Mouse (Mus musculus) ES-E14 (cell line): ENCODE results near the gene Serpine2. TPM values are rescaled to one million over a fixed set of nuclear protein-coding genes. Genes with fewer than 3 reads are reported as not detected.

ENCODE experiments used
- DNase-seq: peaks from one replicate; pipeline ENCODE4 v3.0.0-alpha.2; 2013; ENCODE audit warnings: low read depth, low spot score
- H3K27ac ChIP-seq: 2 replicates; pipeline ENCODE4 v1.5.1; 2012; ENCODE audit warnings: low read depth, mild to moderate bottlenecking, low read length, moderate library complexity, mixed read lengths; ENCODE audit not compliant: poor library complexity, insufficient read depth, severe bottlenecking
- H3K36me3 ChIP-seq: 2 replicates; pipeline ENCODE4 v1.6.1; 2012; ENCODE audit warnings: mild to moderate bottlenecking, low read length, moderate library complexity, mixed read lengths; ENCODE audit not compliant: control insufficient read depth, poor library complexity, insufficient read depth, severe bottlenecking
- H3K4me1 ChIP-seq, 2 experiments: fragments of 150-350 bp in 1 of 2; sonication (generic) in 1 of 2; 2 replicates each; pipeline ENCODE4 v1.6.1; 2012; ENCODE audit warnings: low read length in 2 of 2, mild to moderate bottlenecking in 1 of 2, mixed read lengths in 1 of 2; ENCODE audit not compliant: control insufficient read depth in 2 of 2, insufficient read depth in 2 of 2, poor library complexity in 1 of 2
- H3K4me3 ChIP-seq, 2 experiments: fragments of 150-350 bp in 1 of 2; sonication (generic) in 1 of 2; 2 replicates each; pipeline ENCODE4 v1.5.1; 2012; ENCODE audit warnings: low read length in 2 of 2, low read depth in 1 of 2, mild to moderate bottlenecking in 1 of 2, mixed read lengths in 1 of 2; ENCODE audit not compliant: insufficient read depth in 1 of 2, poor library complexity in 1 of 2, severe bottlenecking in 1 of 2
- H3K9ac ChIP-seq: 2 replicates; pipeline ENCODE4 v1.6.1; 2012; ENCODE audit warnings: low read depth, mild to moderate bottlenecking, low read length, mixed read lengths; ENCODE audit not compliant: poor library complexity, insufficient read depth, severe bottlenecking
- H3K9me3 ChIP-seq: fragments of 150-350 bp; sonication (generic); 2 replicates; pipeline ENCODE4 v1.6.1; 2012; ENCODE audit warnings: low read depth, mild to moderate bottlenecking, low read length; ENCODE audit not compliant: control insufficient read depth, insufficient read depth
- CHD2 ChIP-seq: IDR thresholded peaks from 2 replicates; pipeline ENCODE4 v1.6.1; 2014; ENCODE audit warnings: mild to moderate bottlenecking, low read depth, low read length, inconsistent platforms
- HCFC1 ChIP-seq: IDR thresholded peaks from 2 replicates; pipeline ENCODE4 v1.6.1; 2012; ENCODE audit warnings: low read length, inconsistent platforms, borderline replicate concordance; ENCODE audit not compliant: insufficient read depth
- MAFK ChIP-seq: IDR thresholded peaks from 2 replicates; pipeline ENCODE4 v1.6.1; 2014; ENCODE audit warnings: mild to moderate bottlenecking, low read depth, low read length, inconsistent platforms; ENCODE audit not compliant: insufficient read depth
- ZC3H11A ChIP-seq: IDR thresholded peaks from 2 replicates; pipeline ENCODE4 v1.6.1; 2012; ENCODE audit warnings: low read depth, mild to moderate bottlenecking, inconsistent platforms, low read length, borderline replicate concordance
- ZNF384 ChIP-seq: IDR thresholded peaks from 2 replicates; pipeline ENCODE4 v1.6.1; 2012; ENCODE audit warnings: low read depth, low read length, inconsistent platforms
- in situ Hi-C, 2 experiments: fragments of 600-800 bp; cut with MboI; formaldehyde crosslinking; loops; one replicate each; pipeline ENCODE4 v1.15.1; 2025; ENCODE audit warnings: low sequenced_read_pairs in 2 of 2, inconsistent platforms in 1 of 2; ENCODE audit not compliant: unreplicated experiment in 2 of 2
- total RNA-seq: library from RNA; depleted of rRNA; stranded (reverse); fragments of 300-350 nt; gene quantifications from 2 replicates; pipeline ENCODE4 v1.2.3, GENCODE M21; 2012

The Serpine2 gene
- total RNA-seq, 1 experiment = 37.0 TPM

- Histone ChIP-seq H3K27ac (no peak overlapping the region), H3K4me1 (peaks cover 0 to 2% of the 10 kb centered on the region in 2 experiments; a peak in 1 of 4 replicates), H3K9me3 (no peaks in the 10 kb centered on the region), H3K4me3 (no peak overlapping the region), H3K9ac (no peak overlapping the region), H3K36me3 (no peaks in the 10 kb centered on the region; the same call in 1 of the 2 replicates)
- TF ChIP-seq HCFC1 (no peak), ZNF384 (no peak), ZC3H11A (no peak), MAFK (no peak), CHD2 (no peak)
- DNase-seq = no peak
- in situ Hi-C loops = no loop called here
Observed at GRCm38 (mm10) chr1:79757597-79757996, 103.4 kb downstream of the Serpine2 start.

GRCm38 (mm10) chr1:79757161-79757560, 103.8 kb downstream of the Serpine2 start:
- Histone ChIP-seq H3K4me3 (no peak overlapping the region), H3K4me1 (no peaks in the 10 kb centered on the region), H3K36me3 (no peaks in the 10 kb centered on the region; the same call in 1 of the 2 replicates), H3K9ac (no peak overlapping the region), H3K27ac (no peak overlapping the region), H3K9me3 (no peaks in the 10 kb centered on the region)
- no peak for TF ChIP-seq ZNF384
- TF ChIP-seq HCFC1 = no peak
- TF ChIP-seq ZC3H11A = no peak
- no peak for TF ChIP-seq MAFK
- no peak for TF ChIP-seq CHD2
- in situ Hi-C loops = no loop called here
- DNase-seq = no peak

GRCm38 (mm10) chr1:79756417-79756816, 104.6 kb downstream of the Serpine2 start:
- Histone ChIP-seq H3K36me3 (no peaks in the 10 kb centered on the region; the same call in 1 of the 2 replicates), H3K27ac (no peak overlapping the region), H3K4me3 (no peak overlapping the region), H3K9ac (no peak overlapping the region), H3K4me1 (no peaks in the 10 kb centered on the region), H3K9me3 (no peaks in the 10 kb centered on the region)
- no peak for TF ChIP-seq HCFC1
- TF ChIP-seq MAFK = no peak
- TF ChIP-seq ZNF384 = no peak
- TF ChIP-seq CHD2 = no peak
- TF ChIP-seq ZC3H11A = no peak
- in situ Hi-C loops = no loop called here
- DNase-seq = no peak

GRCm38 (mm10) chr1:79755376-79755775, 105.6 kb downstream of the Serpine2 start:
- no peak overlapping the region for H3K27ac ChIP-seq
- H3K36me3 ChIP-seq = no peaks in the 10 kb centered on the region; the same call in 1 of the 2 replicates
- TF ChIP-seq CHD2 = no peak
- TF ChIP-seq MAFK = no peak
- H3K4me1 ChIP-seq = no peaks in the 10 kb centered on the region
- in situ Hi-C loops = no loop called here
- no peak overlapping the region for H3K9ac ChIP-seq
- no peaks in the 10 kb centered on the region for H3K9me3 ChIP-seq
- no peak for DNase-seq
- H3K4me3 ChIP-seq = no peak overlapping the region

GRCm38 (mm10) chr1:79754936-79755335, 106.0 kb downstream of the Serpine2 start:
- H3K9me3 ChIP-seq = no peaks in the 10 kb centered on the region
- no peak overlapping the region for H3K4me3 ChIP-seq
- no peaks in the 10 kb centered on the region; the same call in 1 of the 2 replicates for H3K36me3 ChIP-seq
- TF ChIP-seq ZNF384 (no peak), MAFK (no peak), HCFC1 (no peak), ZC3H11A (no peak), CHD2 (no peak)
- DNase-seq = no peak
- in situ Hi-C loops = no loop called here
- no peak overlapping the region for H3K27ac ChIP-seq
- no peak overlapping the region for H3K9ac ChIP-seq
- H3K4me1 ChIP-seq = no peaks in the 10 kb centered on the region
